Mouse (Mus musculus) right cerebral cortex, postnatal 10 days (tissue): ENCODE results near the gene Tspoap1.

Experiments used
- DNase-seq, 2 experiments: peaks; one replicate each; pipeline ENCODE4 v3.0.0; 2021; ENCODE audit warnings: low spot score in 2 of 2

Gene Tspoap1

DNA sequence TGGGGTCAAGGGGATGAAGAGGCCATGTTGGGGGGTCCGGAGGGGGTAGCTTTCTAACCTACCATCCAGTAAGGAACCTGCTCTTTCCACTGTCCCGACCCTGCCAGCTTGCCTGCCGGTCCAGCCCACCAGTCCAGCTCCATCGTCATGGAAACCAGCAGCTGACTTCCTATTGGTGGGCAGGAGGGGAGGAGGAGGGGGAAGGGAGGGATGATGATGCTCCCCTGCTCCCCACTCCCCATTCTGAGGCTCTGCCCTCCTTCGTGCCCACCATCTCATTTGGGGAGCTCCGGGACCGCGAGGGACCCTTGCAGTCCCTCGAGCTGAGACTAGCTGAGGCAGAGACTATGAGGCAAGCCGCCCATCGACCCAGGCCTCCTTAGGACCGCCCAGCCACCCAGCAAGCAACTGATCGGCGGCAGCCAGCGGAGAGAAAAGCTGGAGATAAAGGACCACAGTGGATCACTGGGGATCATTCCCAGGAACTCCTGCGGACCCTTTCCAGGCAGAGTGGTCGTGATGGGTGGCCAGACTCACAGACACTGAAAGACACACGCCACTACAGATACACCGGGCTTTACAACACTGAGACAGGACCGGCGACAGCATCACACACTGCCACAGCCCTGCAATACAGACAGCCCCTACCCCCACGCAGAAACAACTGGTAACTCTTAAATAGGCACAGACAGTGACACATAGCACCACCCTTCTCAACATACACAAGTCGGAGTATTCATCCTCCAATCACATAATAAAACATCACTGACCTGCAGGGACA lies at the start of gene Tspoap1:
Gene Tspoap1, plus strand, starts transcription at position 241 of the 781 bp plus-strand sequence.
- peak; percentile 89 to 94 for DNase-seq

DNA sequence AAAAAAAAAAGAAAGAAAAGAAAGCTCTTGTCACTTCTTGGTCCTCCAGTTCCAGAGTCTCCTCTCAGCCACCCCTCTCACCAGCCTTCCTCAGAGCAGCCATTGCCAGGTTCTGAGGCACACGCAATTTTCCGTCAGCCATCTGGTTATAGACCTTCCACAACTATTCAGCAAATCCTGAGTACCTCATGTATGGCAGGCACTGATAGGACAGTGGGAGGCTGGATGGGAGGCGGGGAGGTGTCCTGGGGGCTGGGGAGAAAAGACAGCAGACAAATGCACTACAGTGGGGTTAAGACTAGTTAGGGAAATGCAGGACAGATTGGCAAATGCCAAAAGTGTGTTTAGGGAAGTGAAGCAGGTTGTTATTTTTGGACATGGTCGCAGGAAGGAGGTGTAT lies 48.2 kb upstream of the Tspoap1 start:
- no peak for DNase-seq

DNA sequence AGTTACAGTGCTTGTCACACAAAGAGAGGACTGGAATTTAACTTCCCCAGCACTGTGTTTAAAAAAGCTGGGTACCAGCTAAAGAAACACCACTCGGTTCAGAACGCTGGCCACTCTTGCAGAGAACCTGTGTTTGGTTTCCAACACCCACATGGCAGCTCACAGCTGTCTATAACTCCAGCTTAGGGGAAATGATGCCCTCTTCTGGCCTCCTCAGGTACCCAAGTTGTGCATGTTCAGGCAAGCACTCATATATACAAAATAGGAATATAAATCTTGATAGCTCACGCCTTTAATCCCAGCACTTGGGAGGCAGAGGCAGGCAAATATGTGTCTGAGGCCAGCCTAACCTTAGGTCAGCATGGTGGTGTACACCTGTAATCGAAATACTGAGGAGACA lies 44.3 kb upstream of the Tspoap1 start:
- DNase-seq: no peak

DNA sequence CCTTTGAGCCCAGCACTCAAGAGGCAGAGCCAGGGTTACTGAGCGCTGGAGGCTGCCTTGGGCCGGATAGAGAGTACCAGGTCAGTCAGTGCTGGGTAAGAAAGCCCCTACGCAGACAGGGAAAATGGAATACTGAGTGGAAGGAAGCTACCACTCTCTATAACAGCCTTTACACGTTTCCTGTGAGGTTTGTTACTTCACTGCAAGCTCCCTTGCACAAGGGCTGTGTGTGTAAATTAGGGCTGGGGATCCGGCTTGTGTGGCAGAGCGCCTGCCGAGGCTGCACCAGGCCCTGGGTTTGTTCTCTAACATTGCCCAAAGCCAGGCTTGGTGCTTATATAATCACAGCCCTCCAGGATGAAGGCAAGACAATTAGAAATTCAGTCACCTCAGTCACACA lies 40.8 kb upstream of the Tspoap1 start:
- DNase-seq: no peak

DNA sequence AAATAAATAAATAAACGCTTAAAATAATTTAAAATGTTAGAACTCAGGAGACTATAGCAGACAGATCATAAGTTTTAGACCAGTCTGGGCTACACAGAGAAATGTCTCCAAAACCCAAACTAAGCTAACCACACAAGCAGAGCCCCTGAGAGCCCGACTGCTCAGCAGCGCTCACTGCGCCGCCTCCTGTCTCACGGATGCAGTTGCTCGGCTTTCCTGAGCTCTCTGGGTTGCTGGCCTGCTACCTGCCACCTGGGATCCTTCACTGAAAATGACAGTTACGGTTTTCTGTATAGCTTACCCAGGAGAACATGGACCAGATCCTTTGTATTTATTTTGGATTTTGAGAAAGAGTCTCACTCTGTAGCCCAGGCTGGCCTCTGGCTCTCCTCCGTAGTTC lies 40.0 kb upstream of the Tspoap1 start:
- DNase-seq: no peak

DNA sequence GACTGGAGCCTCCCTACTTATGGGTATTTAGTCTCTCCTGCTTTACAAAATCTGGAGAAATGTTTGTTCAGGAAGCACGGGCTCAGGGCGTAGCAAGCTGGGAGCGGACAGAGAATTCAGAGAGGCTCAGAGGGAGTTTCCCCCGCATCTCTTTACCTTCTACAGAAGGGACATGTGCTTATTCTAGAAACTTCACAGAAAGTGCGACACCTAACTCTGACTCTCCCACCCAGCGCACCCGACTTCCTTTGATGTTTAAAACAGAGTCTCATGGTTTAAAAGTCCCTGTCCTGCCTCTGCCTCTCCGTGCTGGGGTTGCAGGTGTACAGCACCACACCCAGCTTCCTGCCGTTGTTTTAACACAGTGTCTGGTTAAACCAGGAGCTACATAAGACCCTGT lies 39.5 kb upstream of the Tspoap1 start:
- no peak for DNase-seq

DNA sequence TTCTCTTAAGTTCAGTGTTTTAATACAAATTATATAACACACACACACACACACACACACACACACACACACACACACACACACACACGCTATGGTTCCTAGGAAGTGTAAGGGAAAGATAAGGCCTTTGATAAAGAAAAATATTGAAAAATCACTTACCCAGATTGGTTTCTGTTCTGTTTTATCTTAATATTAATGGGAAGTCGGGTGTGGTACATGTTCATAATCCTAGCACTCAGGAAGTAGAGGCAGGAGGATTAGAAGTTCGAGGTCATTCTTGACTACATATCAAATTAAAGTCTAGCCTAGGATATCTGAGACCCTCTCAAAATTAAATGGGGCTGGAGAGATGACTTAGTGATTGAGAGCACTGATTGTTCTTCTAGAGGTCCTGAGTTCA lies 38.2 kb upstream of the Tspoap1 start:
- no peak for DNase-seq

DNA sequence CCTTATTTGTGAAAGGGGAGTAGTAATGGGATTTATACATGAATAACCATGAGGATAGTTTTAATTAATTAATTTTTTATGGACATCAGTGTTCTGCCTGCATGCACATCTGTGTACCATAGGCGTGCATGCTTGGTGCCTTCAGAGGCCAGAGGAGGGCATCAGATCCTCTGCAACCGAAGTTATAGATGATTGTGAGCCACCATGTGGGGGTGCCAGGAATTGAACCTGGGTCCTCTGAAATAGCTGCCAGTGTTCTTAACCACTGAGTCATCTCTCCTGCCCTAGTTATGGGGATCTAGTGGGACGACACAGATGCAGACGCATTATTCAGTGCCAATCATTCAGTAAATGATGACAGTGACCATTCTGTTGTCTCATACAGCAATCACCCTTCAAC lies 37.5 kb upstream of the Tspoap1 start:
- no peak for DNase-seq

DNA sequence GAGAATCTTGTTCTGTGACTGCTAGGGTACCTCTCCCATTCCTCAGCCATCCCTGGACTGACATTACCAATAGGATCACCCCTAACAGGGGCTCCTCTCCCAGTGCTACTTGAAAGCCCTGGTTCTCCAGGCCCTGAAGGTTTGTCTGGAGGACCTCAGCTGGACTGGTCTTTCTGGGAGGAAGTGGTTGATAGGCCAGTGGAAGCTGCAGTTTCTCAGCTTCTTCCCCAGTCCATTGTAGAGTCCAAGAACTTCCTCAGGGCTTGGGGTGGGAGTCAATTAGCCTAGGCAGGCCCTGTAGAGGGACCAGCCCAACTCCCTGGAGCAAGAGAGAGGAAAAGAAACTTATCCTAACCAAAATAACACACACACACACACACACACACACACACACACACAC lies 34.8 kb upstream of the Tspoap1 start:
- DNase-seq: no peak

DNA sequence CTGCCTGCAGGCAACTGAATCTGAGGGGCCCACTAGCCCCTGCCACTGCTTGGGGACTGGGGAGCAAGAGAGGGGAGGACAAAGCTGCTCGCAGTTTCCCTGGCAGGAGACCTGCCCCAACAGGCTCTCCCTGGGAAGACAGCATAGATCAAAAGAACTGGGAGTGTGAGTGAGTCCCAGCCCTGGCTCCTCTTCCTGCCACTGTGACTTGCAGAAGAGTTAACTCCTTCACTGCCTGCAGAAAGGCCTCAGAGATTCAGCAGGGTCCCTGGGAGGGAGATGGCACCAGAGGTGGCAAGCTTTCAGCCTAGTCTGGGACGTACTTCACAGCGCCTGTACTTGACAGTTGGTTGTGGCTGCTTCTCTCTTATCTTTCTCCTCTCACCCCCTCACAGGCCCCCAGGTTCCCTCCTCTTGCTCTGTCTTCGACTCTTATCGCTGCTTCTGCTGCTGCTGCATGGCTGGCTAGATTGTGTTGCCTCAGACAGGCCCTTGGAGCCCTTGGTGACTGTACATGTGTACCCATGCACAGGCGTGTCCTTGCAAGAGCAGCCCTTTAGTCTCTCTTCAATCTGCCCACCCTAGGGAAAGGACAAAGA lies 34.3 kb upstream of the Tspoap1 start:
- no peak for DNase-seq

DNA sequence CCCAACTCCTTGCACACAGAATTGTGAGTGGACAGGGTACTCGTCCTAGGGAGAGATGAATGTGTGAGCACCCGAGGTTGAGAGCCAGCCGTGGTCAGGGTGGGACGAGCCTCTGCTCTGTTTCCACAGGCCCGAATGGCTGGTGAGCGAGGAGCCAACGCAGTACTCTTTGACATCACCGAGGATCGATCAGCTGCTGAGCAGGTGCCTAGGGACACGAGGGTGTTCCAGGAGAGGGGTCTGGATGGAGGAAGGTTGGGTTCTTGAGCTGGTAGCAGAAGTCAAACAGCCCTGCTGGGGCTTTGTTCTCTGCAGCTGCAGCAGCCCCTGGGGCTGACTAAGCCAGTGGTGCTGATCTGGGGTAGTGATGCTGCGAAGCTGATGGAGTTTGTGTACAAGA lies 33.3 kb upstream of the Tspoap1 start:
- DNase-seq: no peak

DNA sequence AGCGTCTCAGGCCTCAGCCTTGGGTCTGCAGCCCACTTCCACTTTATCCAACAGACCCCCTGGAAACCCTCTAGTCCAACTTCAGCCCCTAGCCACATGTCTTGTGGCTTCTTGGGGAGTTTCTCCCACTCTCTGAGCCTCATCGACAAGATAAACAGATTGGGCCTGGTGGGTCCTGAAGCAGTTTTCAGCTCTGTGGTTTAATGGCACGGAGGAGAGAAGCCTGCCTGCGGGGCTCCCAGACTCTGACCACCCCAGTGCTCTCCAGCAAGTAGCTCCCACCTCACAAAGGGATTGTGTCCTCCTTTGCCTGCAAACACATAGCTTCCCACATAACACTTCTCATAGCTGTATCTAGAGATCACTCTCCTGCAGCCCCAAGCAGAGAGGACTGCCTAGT lies 32.9 kb upstream of the Tspoap1 start:
- no peak for DNase-seq

DNA sequence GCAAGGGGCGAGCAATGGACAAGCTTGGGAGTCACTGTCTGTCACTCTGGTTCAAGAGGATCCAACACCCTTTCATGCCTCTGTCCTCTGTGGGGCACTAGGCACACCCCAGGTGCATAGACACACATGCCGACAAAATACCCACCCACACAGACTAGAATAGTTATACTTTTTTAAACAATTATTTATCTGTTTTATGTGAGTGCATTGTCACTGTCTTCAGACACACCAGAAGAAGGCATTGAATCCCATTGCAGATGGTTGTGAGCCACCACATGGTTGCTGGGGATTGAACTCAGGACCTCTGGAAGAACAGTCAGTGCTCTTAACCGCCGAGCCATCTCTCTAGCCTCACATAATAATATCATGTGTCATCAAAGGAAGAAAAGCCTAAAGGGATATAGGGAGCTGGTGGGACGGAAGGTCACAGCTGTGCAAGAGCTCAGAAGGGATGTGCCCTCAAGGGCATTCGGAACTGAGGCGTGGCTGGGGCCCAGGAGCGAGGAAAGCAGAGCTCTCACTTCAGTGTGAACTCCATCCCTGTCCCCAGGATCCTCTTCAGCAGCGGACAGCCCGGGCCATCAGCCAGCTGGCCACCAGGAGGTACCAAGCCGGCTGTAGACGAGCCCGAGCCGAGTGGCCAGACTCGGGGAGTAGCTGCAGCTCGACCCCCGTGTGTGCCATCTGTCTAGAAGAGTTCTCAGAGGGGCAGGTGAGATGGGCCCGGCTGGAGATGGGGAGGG lies 31.3 kb upstream of the Tspoap1 start:
- DNase-seq: no peak

DNA sequence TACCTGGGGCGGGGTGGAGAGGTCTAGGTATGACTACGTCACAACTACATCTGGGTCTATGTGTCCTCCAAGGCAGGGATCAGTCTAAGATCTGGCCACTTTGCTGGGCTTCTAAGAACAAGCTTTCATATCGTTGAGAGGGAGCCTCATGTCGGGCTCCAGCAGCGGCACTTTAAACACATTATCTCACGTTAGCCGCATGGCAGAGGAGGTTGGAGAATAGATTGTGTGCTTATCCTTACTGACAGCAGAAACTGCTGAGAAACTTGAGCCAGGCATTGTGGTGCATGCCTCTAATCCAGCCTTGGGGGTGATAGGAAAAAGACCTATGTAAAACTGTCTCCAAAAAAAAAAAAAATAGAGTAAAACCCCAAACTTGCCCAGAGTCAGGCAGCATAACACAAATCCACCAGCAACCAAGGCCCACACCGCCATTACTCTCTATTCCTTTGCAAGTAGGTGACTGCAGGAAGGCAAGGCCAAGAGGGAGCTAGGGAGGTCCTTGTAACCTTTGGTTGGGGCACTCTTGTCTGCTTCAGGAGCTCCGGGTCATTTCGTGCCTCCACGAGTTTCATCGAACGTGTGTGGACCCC lies 30.7 kb upstream of the Tspoap1 start:
- DNase-seq: no peak

DNA sequence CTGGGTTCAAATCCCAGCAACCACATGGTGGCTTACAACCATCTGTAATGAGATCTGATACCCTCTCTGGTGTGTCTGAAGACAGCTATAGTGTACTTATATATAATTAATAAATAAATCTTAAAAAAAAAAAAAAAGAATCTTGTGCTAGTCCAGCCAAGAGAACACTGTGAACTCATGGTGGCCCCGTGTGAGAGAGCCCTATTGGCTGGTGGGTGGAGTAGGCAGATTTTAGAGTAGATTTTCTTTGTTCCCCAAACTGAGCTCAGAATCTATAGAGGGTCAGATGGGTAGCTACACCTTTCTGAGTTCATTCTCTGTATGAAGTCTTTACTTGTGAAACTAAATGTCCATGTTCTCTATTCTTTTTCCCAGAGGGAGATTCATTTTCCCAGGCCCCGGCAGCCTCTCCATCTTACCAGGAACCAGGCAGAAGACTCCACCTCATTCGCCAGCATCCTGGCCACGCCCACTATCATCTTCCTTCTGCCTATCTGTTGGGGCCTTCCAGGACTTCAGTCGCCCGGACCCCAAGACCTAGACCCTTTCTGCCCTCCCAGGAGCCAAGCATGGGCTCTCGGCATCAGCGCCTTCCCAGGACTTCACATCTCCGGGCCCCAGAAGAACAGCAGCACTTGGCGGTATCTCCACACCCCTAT lies 29.6 kb upstream of the Tspoap1 start:
- no peak for DNase-seq

DNA sequence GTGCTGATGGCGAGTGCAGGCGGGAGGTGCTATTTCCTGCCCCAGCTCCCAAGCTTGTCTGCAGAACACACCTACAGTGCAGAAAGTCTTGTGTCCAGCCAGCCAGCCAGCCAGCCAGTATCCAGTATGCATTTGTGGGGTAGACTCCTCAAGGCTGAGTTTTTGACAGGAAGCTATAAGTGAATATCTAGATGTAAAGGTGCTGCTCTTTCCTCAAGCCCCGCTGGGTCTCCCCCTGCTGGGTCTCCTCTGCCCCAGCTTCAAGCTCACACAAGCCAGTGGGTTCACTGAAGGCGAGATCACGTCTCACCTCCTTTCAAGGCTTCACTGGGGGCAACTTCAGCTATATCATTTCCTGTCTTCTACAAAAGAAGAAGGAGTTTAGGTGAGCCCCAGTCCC lies 26.0 kb upstream of the Tspoap1 start:
- DNase-seq: no peak

DNA sequence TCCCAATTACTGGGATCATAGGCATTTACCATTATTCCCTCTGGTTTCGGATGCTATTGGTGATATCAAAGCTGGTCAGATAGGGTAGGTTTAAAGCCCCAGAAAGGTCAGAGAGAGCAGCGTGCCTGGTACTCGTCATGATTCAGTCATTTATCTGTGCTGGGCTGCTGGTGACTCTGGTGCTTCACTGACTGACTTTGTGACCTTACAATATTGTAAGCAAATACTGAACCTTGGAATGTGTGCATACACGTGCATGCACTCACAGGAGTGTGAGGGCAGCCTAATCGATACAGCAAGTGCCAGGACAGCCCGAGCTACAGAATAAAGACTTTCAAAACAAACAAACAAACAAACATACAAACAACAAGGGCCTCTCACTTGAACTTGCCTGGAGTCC lies 24.6 kb upstream of the Tspoap1 start:
- no peak for DNase-seq

DNA sequence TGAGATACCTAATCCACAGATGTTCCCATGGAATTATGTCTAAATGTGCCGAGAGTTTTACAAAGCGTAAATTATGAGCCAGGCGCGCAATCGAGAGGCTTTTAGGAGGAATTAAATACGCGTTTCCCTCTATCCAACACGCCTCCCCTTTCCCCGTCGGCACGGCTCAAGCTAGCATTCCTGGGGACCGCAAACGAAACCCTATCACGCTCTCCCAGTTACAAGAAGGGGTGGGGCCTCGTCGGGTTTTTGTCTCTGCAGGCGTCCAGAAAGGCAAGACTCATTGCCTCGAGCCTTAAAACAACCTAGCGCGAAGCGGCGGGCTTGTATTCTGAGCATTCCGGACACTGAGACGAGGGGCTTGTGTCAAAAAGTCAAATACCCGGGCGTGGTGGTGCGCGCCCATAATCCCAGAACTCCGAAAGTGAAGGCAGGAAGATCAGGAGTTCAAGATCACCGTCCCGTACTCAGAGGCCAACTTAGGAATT lies 23.6 kb upstream of the Tspoap1 start:
- DNase-seq: peak; percentile 66 to 67

DNA sequence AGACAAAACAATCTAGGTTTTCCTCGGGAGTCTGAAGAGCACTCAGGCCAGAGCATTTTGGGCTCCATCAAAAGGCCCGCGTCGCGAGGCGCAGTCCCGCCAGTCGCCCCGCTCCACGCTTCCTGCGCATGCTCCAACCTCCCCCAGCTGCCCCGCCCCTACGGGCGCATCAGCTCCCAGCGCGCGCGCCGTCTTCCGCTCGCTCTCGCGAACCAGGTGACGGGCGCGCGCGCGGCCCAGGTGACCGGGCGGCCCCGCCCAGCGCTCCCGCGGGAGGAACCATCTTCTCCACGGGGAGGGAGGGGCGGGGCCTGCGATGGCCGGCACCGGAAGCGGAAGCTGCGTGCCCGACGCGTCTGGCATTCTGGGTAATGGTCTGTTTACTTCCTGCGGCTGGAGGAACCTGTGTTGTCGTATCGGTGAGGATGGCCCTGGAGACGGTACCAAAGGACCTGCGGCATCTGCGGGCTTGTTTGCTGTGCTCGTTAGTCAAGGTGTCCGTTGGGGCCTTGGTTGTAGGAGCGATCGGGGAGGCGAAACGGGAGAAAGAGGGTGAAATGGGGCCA lies 23.1 kb upstream of the Tspoap1 start, which contains the start of gene Supt4a:
Gene Supt4a, plus strand, starts transcription at position 378 of the 566 bp plus-strand sequence.
- DNase-seq: peak; percentile 95 to 97

DNA sequence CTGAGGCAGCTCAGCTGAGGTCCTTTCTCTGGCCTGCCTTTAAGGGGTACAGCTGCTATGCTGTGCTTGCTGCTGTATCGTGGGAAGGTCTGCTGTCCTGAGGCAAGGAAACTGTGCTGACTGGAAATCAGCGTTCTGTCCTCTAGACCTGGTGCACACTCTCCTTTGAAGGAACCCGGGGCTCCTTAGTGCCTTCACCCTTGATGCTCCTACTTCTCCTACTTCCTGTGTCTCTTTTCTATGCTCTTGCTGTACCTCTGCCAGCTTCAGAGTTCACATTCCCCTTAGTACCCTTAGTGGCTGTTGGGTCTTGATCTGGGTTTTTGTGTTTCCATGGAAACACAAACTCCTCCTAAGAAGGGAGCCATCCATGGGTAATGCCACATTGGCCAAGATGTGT lies 16.6 kb upstream of the Tspoap1 start:
- no peak for DNase-seq

DNA sequence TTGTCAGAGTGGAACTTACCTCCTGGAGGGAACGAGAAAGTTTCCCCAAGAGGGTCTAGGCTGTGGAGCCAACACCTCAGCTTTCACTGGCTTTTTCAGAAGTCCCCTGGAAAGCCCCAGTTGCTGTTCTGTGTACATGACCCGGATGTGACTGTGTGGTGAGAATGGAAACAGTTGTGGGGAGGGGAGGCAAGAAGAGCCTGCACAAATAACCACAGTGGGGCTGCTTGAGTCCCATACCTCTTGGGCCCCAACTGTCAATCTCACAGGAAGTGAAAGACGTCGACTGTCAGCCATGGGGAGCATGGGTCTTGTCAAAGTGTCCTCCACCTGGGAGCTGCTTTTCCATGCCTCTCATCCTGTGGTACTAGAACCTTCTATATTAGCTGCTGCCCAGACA lies 15.4 kb upstream of the Tspoap1 start:
- no peak for DNase-seq
